Mouse (Mus musculus) megakaryocyte, embryonic 14.5 days (primary cell): Measurements from ENCODE around the gene Prkar2a.

Source experiments
- FLI1 ChIP-seq: IDR thresholded peaks from 2 replicates; pipeline ENCODE4 v1.6.1; 2012; ENCODE audit warnings: low read length, inconsistent platforms, mixed read lengths
- GATA1 ChIP-seq: IDR thresholded peaks from 3 replicates; pipeline ENCODE4 v1.6.1; 2012; ENCODE audit warnings: mixed read lengths, low read length, inconsistent platforms, borderline replicate concordance

GRCm38 (mm10) chr9:108661677-108662612 lies 27.2 kb upstream of the Prkar2a start, which contains the start of gene Slc25a20:
- TF ChIP-seq GATA1 (no peak), FLI1 (no peak)
